17 mouse cellular contexts compared by ENCODE assay signal in the genomic region with DNA sequence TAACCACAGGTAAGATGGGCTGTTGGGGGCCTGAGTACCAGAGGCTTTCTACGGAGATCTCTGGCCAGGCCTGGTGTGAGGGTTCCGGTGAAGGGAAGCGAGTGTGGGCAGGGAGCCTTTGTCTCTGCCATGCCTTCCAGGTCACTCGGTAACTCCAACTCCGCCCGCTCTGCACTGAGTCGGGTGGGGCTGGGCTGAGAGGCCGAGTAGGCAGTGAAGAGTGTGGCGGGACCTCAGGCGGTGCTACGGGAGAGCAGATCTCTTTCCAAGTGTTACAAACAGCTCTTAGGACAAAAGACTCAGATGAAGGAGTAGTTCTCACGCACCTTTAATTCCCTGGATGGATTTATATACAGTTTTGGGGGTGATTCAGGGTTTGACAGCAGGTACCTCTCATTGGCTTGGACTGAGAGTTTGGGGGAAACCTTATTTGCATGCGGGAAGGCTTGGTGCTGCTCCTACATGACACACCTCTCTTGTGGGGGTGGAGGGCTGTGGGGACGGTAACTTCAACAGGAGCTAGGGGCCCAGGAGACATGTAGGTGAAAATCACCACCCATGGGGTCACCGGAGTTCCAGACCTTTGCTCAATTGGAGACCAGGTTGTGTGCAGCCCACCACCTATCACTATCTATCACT. TPM values are rescaled to one million over a fixed set of nuclear protein-coding genes. Genes with fewer than 3 reads are reported as not detected.
DNase-seq lines count a peak whose midpoint lies in the region; ATAC-seq and TF ChIP-seq lines count a peak whose summit lies in the region.
"Had no signal": no experiment of that assay in that cellular context is flagged by ENCODE, and none has a peak within 500 bp of the region (broad histone marks: within the 10 kb centered on the region; RNA-seq: fewer than 3 reads in every experiment).

No protein-coding gene starts in this region.

- H3K4me1 ChIP-seq in heart, embryonic 12.5 days (replicated peaks), result peaks cover 10% of the 10 kb centered on the region
- H3K4me1 ChIP-seq in CH12.LX (ENCODE audit: control insufficient read depth in 1 of 2, insufficient read depth in 2 of 2) (peaks cover 44 to 93% of the 10 kb centered on the region in 2 experiments), ES-Bruce4 (ENCODE audit: control insufficient read depth, insufficient read depth, low read length) (peaks cover 15% of the 10 kb centered on the region)
- H3K4me1 ChIP-seq in small intestine, adult 2 months (ENCODE audit: control insufficient read depth, insufficient read depth, insufficient read length, low read length), result peaks cover 44% of the 10 kb centered on the region

- in situ Hi-C loops in CH12.LX (cut with MboI; ENCODE audit: low pct_ligation_motif_present, low pct_unique_long_range_greater_than_20kb, low sequenced_read_pairs), result no loop called here

- TF ChIP-seq EP300 in CH12.LX (IDR thresholded peaks at IDR 0.05; ENCODE audit: low read length) (no peak), ES-Bruce4 (IDR thresholded peaks at IDR 0.05; ENCODE audit: insufficient read depth, low read depth, low read length) (peak; percentile 65; the same call in 1 of the 2 replicates)

- H3K79me2 ChIP-seq in CH12.LX (replicated peaks; ENCODE audit: control insufficient read depth, extremely low read depth, insufficient read depth, poor library complexity, severe bottlenecking), result no peaks in the 10 kb centered on the region

- no peak for TF ChIP-seq CTCF in CH12.LX (conservative IDR thresholded peaks at IDR 0.05 in 1 of 2, IDR thresholded peaks at IDR 0.05 in 1 of 2; ENCODE audit: low read depth in 2 of 2, low read length in 2 of 2)
- no peak for TF ChIP-seq CTCF in ES-Bruce4 (IDR thresholded peaks at IDR 0.05; ENCODE audit: low read depth, low read length)
- no peak for TF ChIP-seq CTCF in small intestine, adult 2 months (IDR thresholded peaks at IDR 0.05; ENCODE audit: extremely low read depth, insufficient read length, insufficient replicate concordance, low read depth, low read length)
- TF ChIP-seq CTCF in gastrocnemius, adult 2 months (IDR thresholded peaks at IDR 0.05), result no peak

- no peak overlapping the region for H3K4me3 ChIP-seq in heart, embryonic 12.5 days
- H3K4me3 ChIP-seq in CH12.LX (replicated peaks in 1 of 3; ENCODE audit: low read depth in 2 of 3, low read length in 2 of 3, poor library complexity in 1 of 3) (peak overlapping the region in 1 of 3 experiments; percentile 16), ES-Bruce4 (ENCODE audit: low read depth, low read length) (no peak overlapping the region)
- H3K4me3 ChIP-seq in small intestine, adult 2 months (ENCODE audit: low read depth, low read length), result no peak overlapping the region
- no peak overlapping the region for H3K4me3 ChIP-seq in gastrocnemius, adult 2 months
- H3K4me3 ChIP-seq: heart, adult 2 months had no signal

- no peak overlapping the region for H3K9ac ChIP-seq in heart, embryonic 12.5 days
- H3K9ac ChIP-seq in CH12.LX (ENCODE audit: insufficient read depth, low read depth) (peak overlapping the region; percentile 73), ES-Bruce4 (ENCODE audit: low read depth, poor library complexity, severe bottlenecking) (no peak overlapping the region)
- H3K9ac ChIP-seq: hindbrain, embryonic 14.5 days had no signal

- no peaks in the 10 kb centered on the region for H3K27me3 ChIP-seq in heart, embryonic 12.5 days (replicated peaks)
- H3K27me3 ChIP-seq in CH12.LX (replicated peaks), result no peaks in the 10 kb centered on the region
- H3K27me3 ChIP-seq in ES-Bruce4 (ENCODE audit: control insufficient read depth, insufficient read depth, low read length, poor library complexity, severe bottlenecking), result no peaks in the 10 kb centered on the region
- no peaks in the 10 kb centered on the region for H3K27me3 ChIP-seq in small intestine, adult 2 months (ENCODE audit: control insufficient read depth, insufficient read depth, low read length)
- H3K27me3 ChIP-seq: megakaryocyte, embryonic 14.5 days; Patski had no signal

- ATAC-seq in heart, embryonic 12.5 days (ENCODE audit: insufficient number of reproducible peaks, low FRiP score), result peak; percentile 67; the same call in 1 of the 2 replicates
- ATAC-seq: Patski had no signal

- no peaks in the 10 kb centered on the region for H3K9me3 ChIP-seq in heart, embryonic 12.5 days (replicated peaks)
- no peaks in the 10 kb centered on the region for H3K9me3 ChIP-seq in CH12.LX (replicated peaks; ENCODE audit: low read length)
- no peaks in the 10 kb centered on the region for H3K9me3 ChIP-seq in ES-Bruce4 (replicated peaks; ENCODE audit: control insufficient read depth, insufficient read depth, low read length, poor library complexity, severe bottlenecking)
- H3K9me3 ChIP-seq: megakaryocyte, embryonic 14.5 days had no signal

- 64% methylated on average over 15 of the region's 15 CpGs for WGBS in heart, embryonic 12.5 days
- 48% methylated on average over 15 of the region's 15 CpGs for WGBS in small intestine, adult 2 months

- intact Hi-C loops in gastrocnemius, adult 2 months (cut with DNase I), result no loop called here

- H3K27ac ChIP-seq in heart, embryonic 12.5 days (ENCODE audit: poor library complexity, severe bottlenecking), result no peak overlapping the region
- H3K27ac ChIP-seq in CH12.LX (ENCODE audit: insufficient read depth, low read depth) (peak overlapping the region; percentile 98), ES-Bruce4 (ENCODE audit: insufficient read depth, low read length) (peak overlapping the region; percentile 93)
- H3K27ac ChIP-seq in small intestine, adult 2 months (ENCODE audit: insufficient read depth, low read depth, low read length), result peak overlapping the region; percentile 40
- H3K27ac ChIP-seq in gastrocnemius, adult 2 months, result no peak overlapping the region
- H3K27ac ChIP-seq: heart, adult 2 months; hindbrain, embryonic 14.5 days had no signal

- H3K36me3 ChIP-seq in heart, embryonic 12.5 days, result no peaks in the 10 kb centered on the region
- H3K36me3 ChIP-seq in CH12.LX (replicated peaks in 1 of 2; ENCODE audit: control insufficient read depth in 1 of 2, insufficient read depth in 1 of 2, low read length in 1 of 2) (no peaks in the 10 kb centered on the region), ES-Bruce4 (ENCODE audit: control insufficient read depth, insufficient read depth, low read length, poor library complexity, severe bottlenecking) (no peaks in the 10 kb centered on the region)
- no peaks in the 10 kb centered on the region for H3K36me3 ChIP-seq in small intestine, adult 2 months (ENCODE audit: control insufficient read depth, insufficient read depth, low read length)

- DNase-seq in heart, adult 11 months, result no peak
- DNase-seq in CH12.LX (ENCODE audit: extremely low read depth), result no peak
- no peak for DNase-seq in gastrocnemius, adult 2 months
- DNase-seq in lung, postnatal 25 days (ENCODE audit: low spot score), result no peak
- DNase-seq: adrenal gland, postnatal 10 days; cerebellum, adult 9-11 months; gastrocnemius, postnatal 10 days; heart, adult 2 months; heart, postnatal 14 days; kidney, postnatal 36 days; lung, postnatal 14 days had no signal

- H3K4me2 ChIP-seq in heart, embryonic 12.5 days, result no peak overlapping the region
- H3K4me2 ChIP-seq in CH12.LX (ENCODE audit: insufficient read depth, low read depth, poor library complexity, severe bottlenecking), result peak overlapping the region; percentile 0
- H3K4me2 ChIP-seq: hindbrain, embryonic 14.5 days had no signal

- dilution Hi-C loops in CH12.LX (cut with MboI; ENCODE audit: extremely low pct_ligation_motif_present, extremely low pct_unique_long_range_greater_than_20kb, low sequenced_read_pairs), result no loop called here

- TF ChIP-seq RAD21 in CH12.LX (IDR thresholded peaks at IDR 0.05; ENCODE audit: low read depth, low read length), result no peak

- TF ChIP-seq POLR2A in CH12.LX (IDR thresholded peaks at IDR 0.05; ENCODE audit: low read depth, low read length) (peak; percentile 62), ES-Bruce4 (IDR thresholded peaks at IDR 0.05; ENCODE audit: insufficient read depth, low read length) (no peak)
- no peak for TF ChIP-seq POLR2A in small intestine, adult 2 months (IDR thresholded peaks at IDR 0.05; ENCODE audit: low read depth, low read length)

TF ChIP-seq in CH12.LX, 34 proteins besides CTCF, POLR2A, EP300 and RAD21 (continues in another document):
- 0 out of 2 replicates have a peak, but pooled peaks have one; percentile 35 for TF ChIP-seq ETS1 (conservative IDR thresholded peaks at IDR 0.05; ENCODE audit: low read depth, low read length)
- TF ChIP-seq MEF2A (IDR thresholded peaks at IDR 0.05; ENCODE audit: borderline replicate concordance, low read depth, low read length), result 0 out of 2 replicates have a peak, but pooled peaks have one; percentile 38
- peak; percentile 75; the same call in 1 of the 2 replicates for TF ChIP-seq MAZ (IDR thresholded peaks at IDR 0.05; ENCODE audit: low read depth, low read length)
- TF ChIP-seq JUND (conservative IDR thresholded peaks at IDR 0.05; ENCODE audit: low read depth, low read length), result no peak
- TF ChIP-seq POLR2AphosphoS2 (IDR thresholded peaks at IDR 0.05; ENCODE audit: low read depth, low read length), result no peak
- TF ChIP-seq UBTF (IDR thresholded peaks at IDR 0.05; ENCODE audit: low read depth, low read length), result peak; percentile 73; the same call in 1 of the 2 replicates
- peak; percentile 57 for TF ChIP-seq TCF12 (IDR thresholded peaks at IDR 0.05; ENCODE audit: low read depth, low read length)
- peak; percentile 50; the same call in 1 of the 2 replicates for TF ChIP-seq SIN3A (IDR thresholded peaks at IDR 0.05; ENCODE audit: low read length)
- peak; percentile 62; the same call in 1 of the 2 replicates for TF ChIP-seq CHD2 (IDR thresholded peaks at IDR 0.05; ENCODE audit: low read length)
- TF ChIP-seq TBP (conservative IDR thresholded peaks at IDR 0.05; ENCODE audit: low read depth, low read length), result peak; percentile 64; the same call in 1 of the 2 replicates
- peak; percentile 49; the same call in 1 of the 2 replicates for TF ChIP-seq NELFE (IDR thresholded peaks at IDR 0.05; ENCODE audit: low read depth, low read length)
- TF ChIP-seq SMC3 (IDR thresholded peaks at IDR 0.05; ENCODE audit: low read depth, low read length), result peak; percentile 17; the same call in 1 of the 2 replicates
- no peak for TF ChIP-seq PAX5 (IDR thresholded peaks at IDR 0.05; ENCODE audit: low read length)
- TF ChIP-seq IRF4 (IDR thresholded peaks at IDR 0.05; ENCODE audit: low read depth, low read length), result 0 out of 2 replicates have a peak, but pooled peaks have one; percentile 26
- no peak for TF ChIP-seq JUN (IDR thresholded peaks at IDR 0.05; ENCODE audit: insufficient read depth, low read depth, low read length)
- peak; percentile 90 for TF ChIP-seq ZMIZ1 (IDR thresholded peaks at IDR 0.05; ENCODE audit: low read depth, low read length)

RNA-seq across cellular contexts. Expression of a gene that starts 54.7 kb away (rescaled TPM):
- 53.6 and 59.2 TPM in 2 replicates for polyA plus RNA-seq in heart, embryonic 12.5 days (2016; fragmentation: Nextera tagmentation; extraction: Ambion mirVana)
- total RNA-seq in CH12.LX (2012; rRNA removed) (149 and 174 TPM in 2 replicates), CH12.LX (2014; rRNA removed) (65.1 and 71.8 TPM in 2 replicates)
- polyA plus RNA-seq in CH12.LX (2012; ENCODE audit: insufficient read length, low read depth) (133 and 137 TPM in 2 replicates), ES-Bruce4 (2011; ENCODE audit: insufficient read depth, insufficient read length, low read depth, missing spikeins) (50.5 and 65.8 TPM in 2 replicates)
- 6.5 and 21.6 TPM in 2 replicates for polyA plus RNA-seq in small intestine, adult 2 months (2012; rRNA removed)
- total RNA-seq in gastrocnemius, adult 2 months (2021), result 1 to 10 TPM; 1.5 to 1.9 TPM

Comparison
In these comparisons a context has a peak if more than half of its experiments do, and no peak if none do; other contexts are left out.
1. H3K27ac ChIP-seq: peak in CH12.LX (single experiment), ES-Bruce4 (single experiment) and small intestine, adult 2 months (single experiment); none in heart, embryonic 12.5 days (single experiment) and gastrocnemius, adult 2 months (single experiment).